Mouse (Mus musculus) spleen, postnatal 14 days (tissue): ENCODE results near the gene Gm20772.
"Not testable (repeated sequence)": the region's sequence is repeated elsewhere in the genome, so short reads cannot be mapped to it uniquely, and the experiment has no call there.

Experiments used
- DNase-seq, 2 experiments: peaks; one replicate each; pipeline ENCODE4 v3.0.0; 2021 to 2022; ENCODE audit warnings: low spot score in 2 of 2

The Gm20772 gene

DNA sequence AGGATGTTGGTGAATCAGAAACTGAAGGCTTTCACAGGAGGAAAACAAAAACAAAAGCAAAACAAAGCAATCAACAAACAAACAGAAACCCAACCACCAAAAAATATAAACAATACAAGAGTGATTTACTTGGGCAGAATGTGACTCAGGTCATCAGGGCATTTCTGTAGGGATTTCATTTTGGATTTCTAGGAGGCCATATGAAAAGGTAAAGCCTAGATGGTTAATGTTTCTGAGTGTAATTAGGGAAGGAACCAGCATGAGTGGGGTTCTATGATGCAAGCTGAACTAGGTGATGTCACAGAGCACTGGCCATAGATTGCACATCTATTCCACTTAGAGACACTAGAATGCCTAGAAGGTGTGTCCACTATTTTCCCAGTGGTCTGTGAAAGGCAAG, at the start of gene Gm20772, which contains the start of gene Gm20831:
Gene Gm20772 (plus strand): TSS at position 301 of the 400 bp plus-strand sequence.
Gene Gm20831 (plus strand): TSS at position 301 of the 400 bp plus-strand sequence.
- DNase-seq, result not testable (repeated sequence)

DNA sequence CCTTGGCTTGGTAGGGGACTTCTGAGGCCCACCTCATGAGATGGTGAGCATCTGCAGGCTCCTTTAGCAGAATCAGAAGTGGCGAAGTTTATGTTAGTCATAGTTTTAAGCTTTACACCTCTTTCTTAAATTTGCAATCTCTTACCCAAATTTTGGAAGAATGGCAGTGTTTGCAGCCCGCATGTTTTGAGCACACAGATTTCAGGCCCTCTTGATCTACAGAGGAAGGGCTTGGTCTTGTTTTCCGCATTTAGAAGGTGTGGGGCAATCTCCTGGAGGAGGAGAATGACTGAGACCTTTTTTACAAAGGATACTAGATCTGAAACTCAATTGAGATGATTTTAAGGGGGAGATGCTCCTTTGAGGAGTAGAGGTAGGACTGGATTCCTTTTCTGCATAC, 28.4 kb upstream of the Gm20772 start, which contains the start of gene Gm21904:
Gene Gm21904 (minus strand): TSS at position 101 of the 400 bp plus-strand sequence.
- not testable (repeated sequence) for DNase-seq
